Mouse (Mus musculus): ENCODE measurements at regions not wholly inside any gene's neighbourhood (a gene's known extent, or its start where the extent isn't known, plus 50 kb on each side); places are given as distances from the start of the nearest gene placed in this dataset.

DNA sequence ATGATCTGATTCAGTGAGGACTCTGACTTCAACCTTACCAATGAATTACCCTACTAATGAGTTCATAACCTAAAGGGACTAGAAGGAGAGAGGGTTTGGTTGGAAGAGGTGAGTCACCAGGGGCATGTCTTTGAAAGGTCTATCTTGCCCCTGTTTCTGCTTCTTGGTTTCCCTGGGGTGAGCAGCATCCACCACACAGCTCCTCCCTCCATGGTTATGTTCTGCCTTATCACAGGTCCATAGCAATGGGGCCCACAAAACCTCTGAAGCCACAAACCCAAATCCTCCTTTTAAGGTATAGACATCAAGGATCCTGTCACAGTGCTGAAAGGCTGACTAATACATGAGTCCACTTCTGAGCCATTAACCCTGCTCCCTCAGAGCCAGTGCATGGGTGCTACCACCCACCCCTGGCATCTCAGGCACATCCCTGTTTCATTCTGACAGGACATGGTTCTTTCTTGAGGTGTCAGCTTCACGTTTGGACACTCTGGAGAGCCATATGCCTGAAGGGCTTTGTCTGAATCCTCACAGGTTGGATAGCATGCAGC, 74.9 kb downstream of the Cops8 start:
- no peak overlapping the region for H3K9ac ChIP-seq (replicated peaks)
- H3K9me3 ChIP-seq (ENCODE audit: low read length): no peaks in the 10 kb centered on the region
- H3K27me3 ChIP-seq (ENCODE audit: insufficient read depth, low read length): no peaks in the 10 kb centered on the region
- H3K4me2 ChIP-seq (ENCODE audit: low read depth, low read length): no peak overlapping the region
- TF ChIP-seq CTCF (IDR thresholded peaks at IDR 0.05; ENCODE audit: low read depth) (no peak), EP300 (IDR thresholded peaks at IDR 0.05; ENCODE audit: low read depth) (no peak)
- WGBS (ENCODE audit: insufficient replicate concordance): 50% methylated on average over 1 of the region's 1 CpGs
- no peaks in the 10 kb centered on the region for H3K36me3 ChIP-seq (replicated peaks; ENCODE audit: insufficient read depth, low read length)
- H3K27ac ChIP-seq (ENCODE audit: low read depth): no peak overlapping the region
- no peak for DNase-seq
- no peak overlapping the region for H3K4me3 ChIP-seq (ENCODE audit: low read depth, low read length)
- ATAC-seq: no peak
- H3K4me1 ChIP-seq (ENCODE audit: insufficient read depth): no peaks in the 10 kb centered on the region

DNA sequence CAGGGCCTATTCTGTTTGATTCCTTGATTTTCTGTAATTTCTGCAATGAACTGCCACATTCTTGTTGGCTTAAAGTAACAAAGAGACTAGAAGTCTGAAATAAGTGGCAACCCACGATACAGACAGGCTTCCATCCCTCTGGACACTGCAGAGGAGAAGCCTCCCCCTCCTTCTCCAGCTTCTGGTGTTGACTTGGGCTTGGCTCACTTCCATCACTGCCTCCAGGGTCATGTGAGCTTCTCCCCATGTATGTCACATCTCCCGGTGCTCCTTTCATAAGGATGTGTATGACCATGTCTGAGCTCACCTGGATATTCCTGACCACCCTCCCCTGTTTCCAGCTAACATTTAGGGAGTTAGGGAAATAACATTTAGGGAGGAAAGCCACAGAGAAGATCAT, 75.6 kb downstream of the Cops8 start:
- Histone ChIP-seq H3K9ac (replicated peaks) (no peak overlapping the region), H3K4me3 (ENCODE audit: low read depth, low read length) (no peak overlapping the region), H3K27ac (ENCODE audit: low read depth) (no peak overlapping the region), H3K36me3 (replicated peaks; ENCODE audit: insufficient read depth, low read length) (no peaks in the 10 kb centered on the region), H3K4me2 (ENCODE audit: low read depth, low read length) (no peak overlapping the region), H3K4me1 (ENCODE audit: insufficient read depth) (no peaks in the 10 kb centered on the region), H3K27me3 (ENCODE audit: insufficient read depth, low read length) (no peaks in the 10 kb centered on the region), H3K9me3 (ENCODE audit: low read length) (no peaks in the 10 kb centered on the region)
- DNase-seq (no peak), ATAC-seq (no peak)
- TF ChIP-seq CTCF (IDR thresholded peaks at IDR 0.05; ENCODE audit: low read depth) (no peak), EP300 (IDR thresholded peaks at IDR 0.05; ENCODE audit: low read depth) (no peak)
- WGBS (ENCODE audit: insufficient replicate concordance): 42% methylated on average over 2 of the region's 2 CpGs

DNA sequence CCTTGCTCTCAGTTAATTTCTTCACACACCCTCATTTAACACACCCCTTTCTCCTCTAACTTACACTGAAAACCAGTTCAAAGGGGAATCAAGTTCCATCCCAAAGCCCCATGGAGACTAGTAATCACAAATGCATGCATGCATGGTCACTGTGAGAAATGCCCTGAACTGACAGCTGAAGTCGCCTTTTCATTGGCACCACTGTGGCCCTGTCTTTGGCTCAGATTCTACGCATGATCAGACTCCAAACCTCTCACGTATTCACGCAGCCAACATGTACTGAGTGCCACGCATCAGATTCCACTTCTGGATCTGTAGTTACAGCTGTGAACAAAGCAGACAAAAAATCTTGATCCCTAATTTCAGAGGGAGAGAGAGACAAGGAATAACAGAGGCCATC, 85.3 kb downstream of the Cops8 start:
- Histone ChIP-seq H3K36me3 (replicated peaks; ENCODE audit: insufficient read depth, low read length) (no peaks in the 10 kb centered on the region), H3K27ac (ENCODE audit: low read depth) (no peak overlapping the region), H3K4me1 (ENCODE audit: insufficient read depth) (no peaks in the 10 kb centered on the region), H3K27me3 (ENCODE audit: insufficient read depth, low read length) (no peaks in the 10 kb centered on the region), H3K4me3 (ENCODE audit: low read depth, low read length) (no peak overlapping the region), H3K9ac (replicated peaks) (no peak overlapping the region), H3K9me3 (ENCODE audit: low read length) (no peaks in the 10 kb centered on the region), H3K4me2 (ENCODE audit: low read depth, low read length) (no peak overlapping the region)
- no peak for ATAC-seq
- TF ChIP-seq CTCF (IDR thresholded peaks at IDR 0.05; ENCODE audit: low read depth) (no peak), EP300 (IDR thresholded peaks at IDR 0.05; ENCODE audit: low read depth) (no peak)
- DNase-seq: no peak
- WGBS (ENCODE audit: insufficient replicate concordance): 84% methylated on average over 5 of the region's 5 CpGs

DNA sequence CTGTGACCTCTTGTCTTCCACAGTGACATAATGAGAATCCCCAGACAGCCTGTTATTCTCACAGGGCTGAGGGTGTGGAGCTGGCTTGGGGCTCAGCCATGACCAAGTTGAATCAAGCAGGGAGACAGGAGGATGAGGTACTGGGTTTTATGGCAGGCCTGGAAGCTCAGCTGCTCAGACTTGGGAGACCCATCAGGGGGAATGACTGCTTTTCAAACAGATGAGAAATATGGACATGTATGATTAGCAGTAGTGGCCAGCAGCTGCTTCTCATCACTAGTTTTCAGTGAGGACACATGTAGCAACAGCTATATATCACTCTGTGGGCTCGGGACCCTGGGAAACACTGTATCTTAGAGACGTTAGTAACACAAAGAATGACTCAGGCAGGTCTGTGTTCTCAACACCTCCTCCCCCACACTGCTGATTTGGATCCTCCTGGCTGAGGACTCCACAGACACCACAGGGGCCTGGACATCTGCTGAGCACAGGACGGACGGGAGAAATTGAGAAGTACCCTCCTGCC, 87.9 kb downstream of the Cops8 start:
- Histone ChIP-seq H3K36me3 (replicated peaks; ENCODE audit: insufficient read depth, low read length) (no peaks in the 10 kb centered on the region), H3K4me1 (ENCODE audit: insufficient read depth) (no peaks in the 10 kb centered on the region), H3K27ac (ENCODE audit: low read depth) (no peak overlapping the region), H3K27me3 (ENCODE audit: insufficient read depth, low read length) (no peaks in the 10 kb centered on the region), H3K4me2 (ENCODE audit: low read depth, low read length) (no peak overlapping the region), H3K4me3 (ENCODE audit: low read depth, low read length) (no peak overlapping the region), H3K9me3 (ENCODE audit: low read length) (no peaks in the 10 kb centered on the region), H3K9ac (replicated peaks) (no peak overlapping the region)
- TF ChIP-seq EP300 (IDR thresholded peaks at IDR 0.05; ENCODE audit: low read depth): no peak
- TF ChIP-seq CTCF (IDR thresholded peaks at IDR 0.05; ENCODE audit: low read depth): no peak
- DNase-seq (no peak), ATAC-seq (no peak)
- 63% methylated on average over 4 of the region's 4 CpGs for WGBS (ENCODE audit: insufficient replicate concordance)

DNA sequence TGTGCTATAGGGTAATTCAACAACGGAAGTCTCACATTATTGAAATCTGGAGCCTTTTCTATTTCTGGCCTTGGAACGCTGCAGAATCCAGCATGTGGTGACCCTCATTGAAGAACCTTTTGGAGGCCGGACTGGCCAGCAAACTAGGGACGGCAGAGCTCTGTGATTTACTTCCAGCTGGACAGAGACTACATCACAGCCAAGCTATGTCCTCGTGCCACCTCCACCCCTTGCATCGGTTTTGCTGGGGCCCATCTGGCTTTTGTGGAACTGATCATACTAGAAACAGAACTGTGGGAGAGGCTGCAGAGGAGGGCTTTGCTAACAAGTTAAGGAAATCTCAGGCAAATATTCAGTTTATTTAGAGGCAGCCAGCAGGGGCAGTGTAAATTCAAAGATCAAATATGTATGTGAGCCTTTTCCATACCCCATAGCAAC, 88.4 kb downstream of the Cops8 start:
- Histone ChIP-seq H3K4me2 (ENCODE audit: low read depth, low read length) (no peak overlapping the region), H3K36me3 (replicated peaks; ENCODE audit: insufficient read depth, low read length) (no peaks in the 10 kb centered on the region), H3K4me1 (ENCODE audit: insufficient read depth) (no peaks in the 10 kb centered on the region), H3K4me3 (ENCODE audit: low read depth, low read length) (no peak overlapping the region), H3K9me3 (ENCODE audit: low read length) (no peaks in the 10 kb centered on the region), H3K27me3 (ENCODE audit: insufficient read depth, low read length) (no peaks in the 10 kb centered on the region), H3K27ac (ENCODE audit: low read depth) (no peak overlapping the region), H3K9ac (replicated peaks) (no peak overlapping the region)
- WGBS (ENCODE audit: insufficient replicate concordance): 69% methylated on average over 6 of the region's 6 CpGs
- no peak for ATAC-seq
- no peak for DNase-seq
- TF ChIP-seq CTCF (IDR thresholded peaks at IDR 0.05; ENCODE audit: low read depth) (no peak), EP300 (IDR thresholded peaks at IDR 0.05; ENCODE audit: low read depth) (no peak)

DNA sequence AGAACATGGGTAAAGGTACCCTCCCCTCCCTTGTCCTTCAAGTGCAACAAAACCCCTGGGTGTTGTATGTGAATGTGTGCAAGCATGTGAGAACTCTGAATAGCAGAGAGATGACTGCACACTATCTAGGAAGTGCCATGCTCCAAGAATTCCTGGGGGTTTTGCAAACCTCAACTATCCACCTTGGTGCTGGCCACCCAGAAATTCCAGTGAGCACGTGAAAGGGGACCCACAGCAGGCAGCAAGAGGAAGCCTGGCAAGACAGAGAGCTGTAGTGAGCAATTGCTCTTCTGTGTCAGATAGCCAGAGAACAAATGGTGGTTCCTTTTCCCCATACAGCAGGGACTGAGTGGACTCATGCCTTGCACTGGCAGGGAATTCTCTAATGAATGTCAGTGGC, 90.1 kb downstream of the Cops8 start:
- DNase-seq (no peak), ATAC-seq (no peak)
- Histone ChIP-seq H3K27ac (ENCODE audit: low read depth) (no peak overlapping the region), H3K27me3 (ENCODE audit: insufficient read depth, low read length) (no peaks in the 10 kb centered on the region), H3K36me3 (replicated peaks; ENCODE audit: insufficient read depth, low read length) (no peaks in the 10 kb centered on the region), H3K4me3 (ENCODE audit: low read depth, low read length) (no peak overlapping the region), H3K9ac (replicated peaks) (no peak overlapping the region), H3K9me3 (ENCODE audit: low read length) (no peaks in the 10 kb centered on the region), H3K4me1 (ENCODE audit: insufficient read depth) (no peaks in the 10 kb centered on the region), H3K4me2 (ENCODE audit: low read depth, low read length) (no peak overlapping the region)
- 50% methylated on average over 1 of the region's 1 CpGs for WGBS (ENCODE audit: insufficient replicate concordance)
- TF ChIP-seq EP300 (IDR thresholded peaks at IDR 0.05; ENCODE audit: low read depth) (no peak), CTCF (IDR thresholded peaks at IDR 0.05; ENCODE audit: low read depth) (no peak)

DNA sequence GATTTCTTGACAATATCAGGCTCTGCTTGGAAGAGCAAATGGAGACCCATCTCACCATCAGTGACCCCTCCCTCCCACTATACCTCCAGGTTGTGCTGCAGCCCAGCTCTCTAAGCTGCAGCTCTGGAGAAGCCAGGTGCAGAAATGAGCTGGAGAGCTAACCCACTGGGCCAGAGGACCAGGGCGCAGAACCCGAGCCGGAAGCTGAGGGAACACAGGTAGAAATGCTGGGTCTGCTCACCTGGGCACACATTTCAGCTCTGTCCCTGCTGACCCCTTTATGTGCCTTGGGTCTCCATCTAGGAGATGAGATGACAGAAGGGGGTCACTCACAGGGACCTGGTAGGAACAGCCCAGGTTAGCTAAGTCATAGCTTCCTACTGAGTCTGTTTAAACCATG, 92.0 kb downstream of the Cops8 start:
- no peak for ATAC-seq
- no peaks in the 10 kb centered on the region for H3K27me3 ChIP-seq (ENCODE audit: insufficient read depth, low read length)
- H3K4me3 ChIP-seq (ENCODE audit: low read depth, low read length): no peak overlapping the region
- TF ChIP-seq EP300 (IDR thresholded peaks at IDR 0.05; ENCODE audit: low read depth) (no peak), CTCF (IDR thresholded peaks at IDR 0.05; ENCODE audit: low read depth) (no peak)
- no peaks in the 10 kb centered on the region for H3K9me3 ChIP-seq (ENCODE audit: low read length)
- H3K36me3 ChIP-seq (replicated peaks; ENCODE audit: insufficient read depth, low read length): no peaks in the 10 kb centered on the region
- DNase-seq: no peak
- no peak overlapping the region for H3K4me2 ChIP-seq (ENCODE audit: low read depth, low read length)
- H3K9ac ChIP-seq (replicated peaks): no peak overlapping the region
- H3K4me1 ChIP-seq (ENCODE audit: insufficient read depth): no peaks in the 10 kb centered on the region
- WGBS (ENCODE audit: insufficient replicate concordance): 79% methylated on average over 3 of the region's 3 CpGs
- H3K27ac ChIP-seq (ENCODE audit: low read depth): no peak overlapping the region

All from liver, postnatal 0 days (tissue).